Mouse (Mus musculus) olfactory bulb, adult 2 months (tissue): ENCODE measurements around the gene Trat1. TPM values are rescaled to one million over a fixed set of nuclear protein-coding genes. Genes with fewer than 3 reads are reported as not detected.

ENCODE experiments used
- H3K27ac ChIP-seq: fragments of 200-500 bp; 2 replicates; pipeline ENCODE4 v1.5.1; 2012; ENCODE audit warnings: low read depth, low read length; ENCODE audit not compliant: insufficient read depth
- H3K4me1 ChIP-seq: fragments of 200-500 bp; 2 replicates; pipeline ENCODE4 v1.6.1; 2012; ENCODE audit warnings: low read length; ENCODE audit not compliant: control insufficient read depth, insufficient read depth
- H3K4me3 ChIP-seq: fragments of 200-500 bp; 2 replicates; pipeline ENCODE4 v1.5.1; 2012; ENCODE audit warnings: mild to moderate bottlenecking, low read depth, low read length, moderate library complexity; ENCODE audit not compliant: insufficient read depth
- CTCF ChIP-seq: fragments of 200-500 bp; IDR thresholded peaks from 2 replicates; pipeline ENCODE4 v1.5.1; 2012; ENCODE audit warnings: low read depth, mild to moderate bottlenecking, low read length, moderate library complexity; ENCODE audit not compliant: insufficient read depth
- POLR2A ChIP-seq: fragments of 200-500 bp; IDR thresholded peaks from 2 replicates; pipeline ENCODE4 v1.6.1; 2012; ENCODE audit warnings: mild to moderate bottlenecking, low read depth, low read length, moderate library complexity; ENCODE audit not compliant: insufficient read depth
- WGBS: fragments of 180-500 bp; shearing (Covaris S2); methylation state at CpG from one replicate; pipeline ENCODE4 v1.1.7; 2018; 5-methylcytosine and 5-hydroxymethylcytosine counted together
- polyA plus RNA-seq: library from polyadenylated mRNA; stranded (reverse); fragments of >200 nt; gene quantifications from 2 replicates; pipeline ENCODE4 v1.2.4, GENCODE M21; 2012; ENCODE audit warnings: low replicate concordance; ENCODE audit not compliant: missing spikeins, insufficient read depth, insufficient read length

Trat1 gene
- not detected in 2 replicates for polyA plus RNA-seq

GRCm38 (mm10) chr16:48771971-48772445 is at the start of gene Trat1:
Gene Trat1, minus strand, starts transcription at chr16:48772021.
- no peak within 1 kb of the TSS for H3K4me3 ChIP-seq
- 88% methylated on average over 3 of the region's 3 CpGs for WGBS
- TF ChIP-seq POLR2A (no peak), CTCF (no peak)
- H3K4me1 ChIP-seq = no peaks in the 10 kb centered on the region
- H3K27ac ChIP-seq = no peak within 1 kb of the TSS

GRCm38 (mm10) chr16:48818524-48818923 is 46.7 kb upstream of the Trat1 start:
- 93% methylated on average over 6 of the region's 6 CpGs for WGBS
- TF ChIP-seq POLR2A = no peak
- TF ChIP-seq CTCF = no peak
- no peak overlapping the region for H3K27ac ChIP-seq
- no peaks in the 10 kb centered on the region for H3K4me1 ChIP-seq
- no peak overlapping the region for H3K4me3 ChIP-seq

- Histone ChIP-seq H3K27ac (no peak within 1 kb of the TSS), H3K4me3 (no peak within 1 kb of the TSS), H3K4me1 (no peaks in the 10 kb centered on the region)
- no peak for TF ChIP-seq CTCF
- TF ChIP-seq POLR2A = no peak
- 96% methylated on average over 2 of the region's 2 CpGs for WGBS
These were observed 44.9 kb upstream of the Trat1 start, which contains the start of gene Retnlb for GRCm38 (mm10) chr16:48816695-48817094. Gene Retnlb, plus strand, starts transcription at chr16:48816856.

- 84% methylated on average over 7 of the region's 7 CpGs for WGBS
- Histone ChIP-seq H3K4me1 (no peaks in the 10 kb centered on the region), H3K4me3 (no peak overlapping the region), H3K27ac (no peak overlapping the region)
- TF ChIP-seq CTCF = no peak
- no peak for TF ChIP-seq POLR2A
These were observed 40.1 kb upstream of the Trat1 start for GRCm38 (mm10) chr16:48811881-48812436.

- Histone ChIP-seq H3K27ac (no peak overlapping the region), H3K4me3 (no peak overlapping the region), H3K4me1 (no peaks in the 10 kb centered on the region)
- TF ChIP-seq CTCF (no peak), POLR2A (no peak)
- WGBS = 59% methylated on average over 2 of the region's 2 CpGs
These were observed 37.6 kb upstream of the Trat1 start for GRCm38 (mm10) chr16:48809374-48809773.

- WGBS = 89% methylated on average over 1 of the region's 1 CpGs
- Histone ChIP-seq H3K4me3 (no peak overlapping the region), H3K4me1 (no peaks in the 10 kb centered on the region), H3K27ac (no peak overlapping the region)
- TF ChIP-seq POLR2A (no peak), CTCF (no peak)
These were observed 34.7 kb upstream of the Trat1 start for GRCm38 (mm10) chr16:48806521-48806920.

- Histone ChIP-seq H3K4me3 (no peak overlapping the region), H3K27ac (no peak overlapping the region), H3K4me1 (no peaks in the 10 kb centered on the region)
- 81% methylated on average over 1 of the region's 1 CpGs for WGBS
- TF ChIP-seq CTCF (no peak), POLR2A (no peak)
These were observed 33.6 kb upstream of the Trat1 start for GRCm38 (mm10) chr16:48805412-48805811.

- Histone ChIP-seq H3K27ac (no peak overlapping the region), H3K4me3 (no peak overlapping the region), H3K4me1 (no peaks in the 10 kb centered on the region)
- TF ChIP-seq POLR2A (no peak), CTCF (no peak)
- 87% methylated on average over 2 of the region's 2 CpGs for WGBS
These were observed 29.1 kb upstream of the Trat1 start for GRCm38 (mm10) chr16:48800906-48801305.

- TF ChIP-seq CTCF = no peak
- TF ChIP-seq POLR2A = no peak
- WGBS = 87% methylated on average over 3 of the region's 3 CpGs
- Histone ChIP-seq H3K4me3 (no peak overlapping the region), H3K27ac (no peak overlapping the region), H3K4me1 (no peaks in the 10 kb centered on the region)
These were observed 27.6 kb upstream of the Trat1 start for GRCm38 (mm10) chr16:48799470-48799869.
